Mouse (Mus musculus): Measurements from ENCODE around the gene Klk7. TPM values are rescaled to one million over a fixed set of nuclear protein-coding genes. Genes with fewer than 3 reads are reported as not detected.

Klk7 gene
- total RNA-seq, 2 experiments from 2014 or later, result not detected

GRCm38 (mm10) chr7:43796355-43796754 lies 14.7 kb upstream of the Klk7 start:
- no peak for ATAC-seq (ENCODE audit: poor library complexity, severe bottlenecking)

GRCm38 (mm10) chr7:43797333-43797769 lies 13.7 kb upstream of the Klk7 start, which contains the start of gene Klk8:
Gene Klk8 (plus strand): TSS chr7:43797577.
- ATAC-seq (ENCODE audit: poor library complexity, severe bottlenecking), result peak; percentile 47; the same call in 1 of the 2 replicates

DNA sequence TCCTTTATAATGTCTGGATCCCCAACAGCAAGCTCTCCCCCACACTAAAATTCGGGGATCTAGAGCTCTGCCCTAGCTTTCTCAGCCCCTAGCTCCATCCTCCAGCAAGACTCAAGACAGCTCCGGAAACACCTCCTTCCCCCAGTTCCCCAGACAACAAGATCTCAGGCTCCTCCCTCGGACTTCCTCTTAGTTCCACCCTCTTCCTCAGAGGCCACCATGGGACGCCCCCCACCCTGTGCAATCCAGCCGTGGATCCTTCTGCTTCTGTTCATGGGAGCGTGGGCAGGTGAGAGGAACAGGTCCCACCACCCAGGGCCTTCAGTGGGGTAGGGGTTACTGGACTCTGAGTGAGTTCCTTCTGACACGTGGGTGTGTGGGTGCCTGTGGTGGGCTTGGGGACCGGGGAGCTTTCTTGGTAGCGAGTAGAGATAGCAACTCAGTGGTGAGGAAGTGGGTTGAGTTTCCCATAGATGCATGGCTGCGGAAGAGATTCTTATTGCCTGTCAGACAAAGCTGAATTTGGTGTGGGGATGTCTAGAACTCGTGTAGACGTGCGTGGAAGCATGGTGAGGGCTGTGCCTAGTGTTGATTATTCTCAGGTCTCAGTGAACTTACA lies 13.1 kb upstream of the Klk7 start:
- ATAC-seq (ENCODE audit: poor library complexity, severe bottlenecking), result peak; percentile 70

- no peak for ATAC-seq (ENCODE audit: poor library complexity, severe bottlenecking)
Measured at GRCm38 (mm10) chr7:43799876-43800275, 11.2 kb upstream of the Klk7 start.

- ATAC-seq (ENCODE audit: poor library complexity, severe bottlenecking), result no peak
Measured at GRCm38 (mm10) chr7:43815211-43815610, 4.1 kb downstream of the Klk7 start.

DNA sequence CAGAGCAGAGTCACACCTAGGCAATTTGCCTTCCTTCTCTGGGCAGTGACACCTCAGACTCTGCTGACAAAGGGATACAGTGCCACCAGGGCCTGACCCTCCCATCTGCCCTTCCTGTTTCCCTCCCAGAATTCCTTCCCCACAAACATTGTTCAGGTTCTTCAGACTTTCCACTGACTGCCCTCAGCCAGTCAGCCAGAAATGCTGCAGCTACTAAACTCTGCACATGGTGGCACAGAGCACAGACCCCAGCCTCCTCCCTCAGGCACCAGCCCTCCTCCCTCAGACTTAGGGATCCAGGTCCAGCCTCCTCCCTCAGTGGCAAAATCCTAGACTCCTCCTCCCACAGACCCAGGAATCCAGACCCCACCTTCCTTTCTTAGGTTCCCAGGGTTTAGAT lies 5.7 kb downstream of the Klk7 start:
- ATAC-seq (ENCODE audit: poor library complexity, severe bottlenecking), result no peak

GRCm38 (mm10) chr7:43821581-43821980 lies 10.5 kb downstream of the Klk7 start:
- no peak for ATAC-seq (ENCODE audit: poor library complexity, severe bottlenecking)

DNA sequence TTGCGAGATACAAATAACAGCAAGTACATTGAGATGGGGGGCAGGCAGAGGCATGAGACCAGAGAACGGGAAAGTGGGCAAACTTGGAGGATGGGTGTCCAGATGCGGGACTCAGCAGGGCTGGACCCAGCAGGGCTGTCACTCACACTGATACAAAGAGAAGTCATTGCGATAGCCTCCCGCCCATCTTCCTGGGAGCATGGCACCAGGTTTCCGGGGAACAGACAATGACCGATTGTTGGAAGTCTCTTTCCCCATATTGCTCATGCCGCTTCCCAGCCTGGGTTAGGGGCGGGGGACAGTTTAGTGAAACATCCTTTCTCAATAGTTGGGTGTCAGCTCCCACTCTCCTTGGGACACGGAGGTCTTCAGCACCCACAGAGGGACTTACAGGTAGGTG lies 13.1 kb downstream of the Klk7 start, which contains the start of gene Klk6:
Klk6 (plus strand) TSS at position 301 of the 400 bp plus-strand sequence.
- no peak for ATAC-seq (ENCODE audit: poor library complexity, severe bottlenecking)

- ATAC-seq (ENCODE audit: poor library complexity, severe bottlenecking), result no peak
Measured at GRCm38 (mm10) chr7:43826056-43826455, 15.0 kb downstream of the Klk7 start.

DNA sequence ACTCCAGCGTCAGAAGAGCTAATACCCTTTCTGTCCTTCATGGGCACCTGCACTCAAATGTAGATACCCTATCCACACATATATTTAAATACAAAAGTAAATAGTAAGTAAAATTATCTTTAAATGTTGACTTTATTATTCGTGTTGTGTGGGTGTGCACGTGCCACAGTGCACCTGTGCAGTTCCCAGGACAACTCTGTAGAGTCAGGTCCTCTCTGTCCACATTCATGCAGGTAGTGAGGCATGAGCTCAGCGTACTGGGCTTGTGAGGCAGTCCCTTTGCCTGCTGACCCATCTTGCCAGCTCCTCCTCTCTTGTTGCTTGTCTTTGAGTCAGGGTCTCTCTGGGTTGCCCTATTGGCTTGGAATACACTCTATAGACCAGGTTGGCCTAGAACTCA lies 16.6 kb downstream of the Klk7 start:
- no peak for ATAC-seq (ENCODE audit: poor library complexity, severe bottlenecking)

DNA sequence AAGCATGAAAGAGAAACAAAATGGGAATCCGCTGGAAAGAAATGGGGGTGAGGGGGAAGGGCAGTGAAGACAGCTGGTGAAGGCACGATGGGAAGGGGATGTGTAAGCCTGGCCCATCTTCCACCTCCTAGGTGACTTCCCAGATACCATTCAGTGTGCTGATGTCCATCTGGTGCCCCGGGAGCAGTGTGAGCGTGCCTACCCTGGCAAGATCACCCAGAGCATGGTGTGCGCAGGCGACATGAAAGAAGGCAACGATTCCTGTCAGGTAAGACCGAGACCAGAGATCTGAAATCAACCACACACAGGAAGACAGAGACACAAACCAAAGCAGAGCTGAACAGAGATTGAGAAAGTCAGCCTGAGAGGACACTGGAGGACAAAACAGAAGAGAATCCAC lies 17.9 kb downstream of the Klk7 start:
- no peak for ATAC-seq (ENCODE audit: poor library complexity, severe bottlenecking)

- ATAC-seq (ENCODE audit: poor library complexity, severe bottlenecking), result no peak
Measured at GRCm38 (mm10) chr7:43841701-43842100, 30.6 kb downstream of the Klk7 start, which contains the start of gene Klk5. Gene Klk5 (plus strand): TSS chr7:43841971.

- ATAC-seq (ENCODE audit: poor library complexity, severe bottlenecking), result no peak
Measured at GRCm38 (mm10) chr7:43843801-43844200, 32.7 kb downstream of the Klk7 start.

GRCm38 (mm10) chr7:43851616-43852015 lies 40.5 kb downstream of the Klk7 start:
- no peak for ATAC-seq (ENCODE audit: poor library complexity, severe bottlenecking)

DNA sequence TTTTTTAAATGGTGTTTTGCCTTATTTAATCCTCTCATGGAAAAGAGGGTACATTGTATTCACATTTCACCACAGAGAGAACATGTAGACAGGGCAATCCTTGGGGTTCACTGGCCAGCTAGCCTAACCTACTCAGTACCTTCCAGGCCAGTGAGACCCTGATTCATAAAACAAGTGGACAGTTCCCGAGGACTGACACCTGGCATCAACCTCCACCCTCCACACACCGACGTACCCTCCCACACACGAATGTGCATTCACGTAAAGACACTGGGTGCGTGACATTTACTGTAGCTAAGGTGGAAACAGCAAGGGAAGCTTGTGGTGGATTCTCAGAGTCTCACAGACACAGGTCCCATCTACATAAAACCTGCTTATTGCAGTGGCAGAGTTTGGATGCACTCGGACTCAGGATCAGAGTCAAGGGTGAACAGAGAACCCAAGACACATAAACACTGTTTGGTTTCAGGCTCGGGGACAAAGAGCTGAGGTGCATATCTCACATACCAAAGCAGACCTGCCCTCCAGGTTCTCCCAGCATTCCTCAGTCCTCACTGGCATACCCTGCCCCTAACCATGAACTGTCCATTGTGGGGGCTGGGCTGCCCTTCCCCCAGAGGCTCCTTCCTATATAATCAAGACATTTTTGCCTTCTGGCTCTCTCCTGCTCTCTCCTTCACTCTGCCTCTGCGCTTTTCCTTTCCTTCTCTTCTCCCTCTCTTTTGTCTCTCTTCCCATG lies 43.7 kb downstream of the Klk7 start:
- no peak for ATAC-seq (ENCODE audit: poor library complexity, severe bottlenecking)

GRCm38 (mm10) chr7:43855709-43856108 lies 44.6 kb downstream of the Klk7 start:
- no peak for ATAC-seq (ENCODE audit: poor library complexity, severe bottlenecking)

GRCm38 (mm10) chr7:43856307-43856706 lies 45.2 kb downstream of the Klk7 start:
- no peak for ATAC-seq (ENCODE audit: poor library complexity, severe bottlenecking)

- no peak for ATAC-seq (ENCODE audit: poor library complexity, severe bottlenecking)
Measured at GRCm38 (mm10) chr7:43857501-43857900, 46.4 kb downstream of the Klk7 start.

DNA sequence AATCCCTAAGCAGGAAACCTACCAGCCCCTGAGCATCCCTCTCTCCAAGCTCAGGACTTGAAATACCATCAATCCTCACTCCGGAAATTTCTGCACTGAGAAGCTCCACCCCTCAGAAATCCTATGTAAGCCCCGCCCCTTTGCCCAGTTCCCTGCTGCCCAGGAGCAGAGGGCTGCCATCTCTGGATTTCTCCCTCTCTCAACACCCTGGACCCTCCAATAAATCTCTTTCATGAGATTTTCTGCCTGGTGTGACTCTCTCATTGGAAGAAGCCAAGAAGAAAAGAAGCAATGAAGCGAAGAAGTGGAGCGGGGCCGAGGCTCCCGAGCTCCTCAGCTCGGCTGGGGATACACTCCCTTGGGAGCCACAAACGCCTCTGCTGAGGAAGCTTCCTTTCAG lies 49.3 kb downstream of the Klk7 start:
- no peak for ATAC-seq (ENCODE audit: poor library complexity, severe bottlenecking)

Measured in megakaryocyte, adult 5-6 weeks (primary cell).